Mouse (Mus musculus) cerebral cortex, adult 2 months (tissue): ENCODE results near the gene 1700016K19Rik.

Source experiments
- WGBS: fragments of 180-500 bp; shearing (Covaris S2); methylation state at CpG from one replicate; pipeline ENCODE4 v1.1.7; 2018; 5-methylcytosine and 5-hydroxymethylcytosine counted together

1700016K19Rik gene

GRCm38 (mm10) chr11:75999440-76000155, at the start of gene 1700016K19Rik:
TSS of gene 1700016K19Rik (plus strand) at chr11:75999912.
- 13% methylated on average over 36 of the region's 36 CpGs for WGBS

DNA sequence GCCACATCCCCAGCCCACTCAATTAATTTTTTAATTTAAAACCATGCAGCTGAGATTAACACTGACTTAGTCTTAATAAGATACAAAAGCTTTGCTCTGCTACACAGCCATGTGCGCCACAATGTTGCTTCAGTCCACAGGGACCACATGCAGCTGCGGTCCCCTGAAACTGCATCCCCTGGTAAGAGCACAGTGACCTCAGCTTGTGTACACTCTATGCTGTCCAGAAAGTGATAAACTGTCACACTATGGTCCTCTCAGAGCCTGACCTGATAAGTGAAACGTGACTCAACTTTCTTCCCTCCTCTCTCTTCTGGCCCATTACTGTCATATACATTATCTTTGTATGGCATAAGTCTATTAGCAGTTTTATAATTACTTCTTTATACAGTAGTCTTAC, 49.3 kb upstream of the 1700016K19Rik start:
- 87% methylated on average over 3 of the region's 3 CpGs for WGBS

GRCm38 (mm10) chr11:75951895-75952294, 47.8 kb upstream of the 1700016K19Rik start:
- WGBS, result 77% methylated on average over 5 of the region's 5 CpGs

DNA sequence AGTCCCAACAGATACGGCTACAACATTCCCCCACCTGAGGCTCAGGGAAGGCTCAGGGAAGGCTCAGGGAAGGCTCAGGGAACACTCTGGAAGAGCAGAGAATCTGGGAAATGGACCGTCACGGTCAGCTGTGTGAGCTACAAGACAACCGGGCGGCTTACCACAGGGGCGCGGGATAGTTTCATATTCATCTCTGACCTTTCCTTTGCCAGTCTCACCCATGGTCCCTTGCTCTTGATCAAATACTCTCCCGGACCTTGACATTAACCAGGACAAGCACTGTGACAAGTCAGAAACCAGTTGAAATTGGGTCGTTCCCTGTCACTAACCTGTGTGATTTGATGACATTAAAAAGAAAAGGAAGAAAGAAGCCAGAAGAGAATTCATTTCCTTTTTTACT, 44.8 kb upstream of the 1700016K19Rik start:
- WGBS, result 95% methylated on average over 9 of the region's 9 CpGs

DNA sequence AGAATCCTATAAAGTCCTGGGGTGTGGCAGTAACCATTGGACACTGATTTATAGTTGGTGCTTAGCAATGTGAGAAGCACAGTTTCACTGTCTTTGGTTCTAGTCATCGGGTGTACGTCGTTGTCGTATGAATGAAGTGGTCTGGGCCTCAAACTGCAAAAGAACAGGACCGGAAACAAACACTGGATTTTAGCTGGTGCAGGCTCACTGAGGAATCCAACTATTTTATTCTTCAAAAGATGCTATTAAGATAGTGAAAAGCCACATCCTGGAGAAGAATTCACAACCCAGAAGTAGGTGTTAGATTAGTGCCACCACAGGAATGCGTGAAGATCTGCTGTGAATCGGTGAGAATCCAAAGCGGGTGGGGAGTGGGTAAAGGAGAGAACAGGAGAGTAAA, 43.1 kb upstream of the 1700016K19Rik start:
- 81% methylated on average over 8 of the region's 8 CpGs for WGBS

DNA sequence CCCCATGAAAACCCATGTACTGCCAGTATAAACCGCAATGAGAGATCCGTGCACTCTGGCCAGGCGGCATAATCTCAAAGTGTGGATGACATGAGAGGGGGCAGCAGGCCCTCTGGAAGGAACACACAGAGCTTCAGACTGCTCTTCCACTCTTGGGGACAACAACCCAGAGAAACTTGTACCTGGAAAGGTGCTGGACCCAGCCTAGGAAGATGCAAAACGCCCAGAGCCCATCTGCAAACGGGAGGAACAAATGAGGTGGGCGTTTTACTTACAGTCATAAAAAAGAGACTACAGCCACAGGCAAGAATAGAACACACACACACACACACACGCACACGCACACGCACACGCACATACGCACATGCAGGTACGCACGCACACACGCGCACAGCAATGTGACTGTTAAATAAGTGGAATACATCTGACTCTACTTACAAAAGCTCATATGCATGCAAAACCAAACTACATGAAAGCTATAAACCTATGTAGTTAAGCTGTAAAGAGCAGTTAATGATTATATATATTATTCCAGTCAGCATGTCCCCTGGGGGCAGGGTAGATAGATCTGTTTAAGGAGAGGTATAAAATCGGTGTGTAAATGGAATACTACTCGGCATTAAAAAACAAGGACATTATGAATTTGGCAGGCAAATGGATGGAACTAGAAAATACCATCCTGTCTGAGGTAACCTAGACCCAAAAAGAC, 42.4 kb upstream of the 1700016K19Rik start:
- 85% methylated on average over 17 of the region's 17 CpGs for WGBS

DNA sequence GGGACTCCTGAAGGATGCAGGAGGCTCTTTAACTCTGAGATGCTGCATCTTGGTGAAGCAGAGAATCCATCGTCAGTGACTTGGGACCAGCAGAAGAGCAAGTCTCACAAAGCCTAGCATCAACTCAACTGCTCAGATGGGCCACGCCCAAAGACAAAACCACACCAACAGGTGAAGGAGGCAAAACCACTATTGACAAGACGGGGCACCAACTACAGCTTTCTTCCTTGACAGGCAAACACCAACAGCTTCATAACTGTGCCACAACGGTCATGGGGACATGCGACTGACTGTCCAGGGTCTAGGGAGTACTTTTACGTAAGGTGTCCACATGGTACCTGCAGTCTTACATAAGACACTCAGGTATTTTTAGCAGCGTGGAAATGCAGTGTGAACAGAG, 37.9 kb upstream of the 1700016K19Rik start:
- WGBS, result 86% methylated on average over 7 of the region's 7 CpGs

GRCm38 (mm10) chr11:75963730-75964475, 35.8 kb upstream of the 1700016K19Rik start:
- WGBS, result 53% methylated on average over 11 of the region's 11 CpGs

- WGBS, result 73% methylated on average over 4 of the region's 4 CpGs
Observed at GRCm38 (mm10) chr11:75964476-75964730, 35.3 kb upstream of the 1700016K19Rik start.

DNA sequence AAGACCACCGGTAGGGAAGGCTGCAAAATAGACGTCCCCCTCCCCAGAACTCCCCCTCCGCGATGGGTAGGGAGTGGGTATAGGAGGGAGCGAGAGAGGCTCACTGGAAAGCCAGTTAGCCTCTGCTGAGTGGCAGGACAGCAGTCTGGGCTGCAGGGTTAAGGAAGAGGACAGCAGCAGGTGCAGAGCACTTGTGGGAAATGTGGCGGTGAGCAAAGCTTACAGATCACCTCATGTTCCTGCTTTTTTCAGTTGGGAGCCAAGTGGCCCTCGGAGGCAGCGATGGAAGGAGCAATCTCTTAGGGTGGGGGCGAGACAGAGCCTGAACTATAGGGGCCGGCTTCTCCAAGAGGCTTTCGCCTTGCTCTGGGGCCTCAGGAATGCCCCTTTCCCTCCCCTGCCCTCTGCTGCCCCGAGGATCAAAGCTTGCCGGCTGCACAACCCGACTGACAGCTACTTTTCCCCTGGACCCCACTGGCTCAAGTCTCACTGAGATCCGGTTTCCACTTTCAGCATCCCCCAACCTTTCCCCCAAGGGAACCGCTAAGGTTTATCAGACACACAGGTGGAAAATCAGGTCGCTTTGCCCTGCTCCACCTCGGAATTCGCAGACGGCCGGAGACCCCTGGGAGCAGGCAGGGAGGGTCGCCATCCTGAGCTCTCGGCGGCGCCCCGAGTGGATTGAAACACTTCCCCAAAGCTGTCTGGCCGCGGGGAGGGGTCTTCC, 33.9 kb upstream of the 1700016K19Rik start:
- WGBS, result 30% methylated on average over 28 of the region's 28 CpGs

- under 1% methylated on average over 87 of the region's 90 CpGs for WGBS
Observed at GRCm38 (mm10) chr11:75966401-75967372, 33.0 kb upstream of the 1700016K19Rik start.

GRCm38 (mm10) chr11:75968761-75969160, 31.0 kb upstream of the 1700016K19Rik start:
- WGBS, result 97% methylated on average over 6 of the region's 6 CpGs

- 27% methylated on average over 3 of the region's 3 CpGs for WGBS
Observed at GRCm38 (mm10) chr11:75970629-75971028, 29.1 kb upstream of the 1700016K19Rik start.

GRCm38 (mm10) chr11:75972188-75972587, 27.5 kb upstream of the 1700016K19Rik start:
- 72% methylated on average over 3 of the region's 3 CpGs for WGBS

GRCm38 (mm10) chr11:75972916-75973567, 26.7 kb upstream of the 1700016K19Rik start:
- WGBS, result 52% methylated on average over 7 of the region's 7 CpGs

GRCm38 (mm10) chr11:75973988-75974387, 25.7 kb upstream of the 1700016K19Rik start:
- WGBS, result 89% methylated on average over 1 of the region's 1 CpGs

DNA sequence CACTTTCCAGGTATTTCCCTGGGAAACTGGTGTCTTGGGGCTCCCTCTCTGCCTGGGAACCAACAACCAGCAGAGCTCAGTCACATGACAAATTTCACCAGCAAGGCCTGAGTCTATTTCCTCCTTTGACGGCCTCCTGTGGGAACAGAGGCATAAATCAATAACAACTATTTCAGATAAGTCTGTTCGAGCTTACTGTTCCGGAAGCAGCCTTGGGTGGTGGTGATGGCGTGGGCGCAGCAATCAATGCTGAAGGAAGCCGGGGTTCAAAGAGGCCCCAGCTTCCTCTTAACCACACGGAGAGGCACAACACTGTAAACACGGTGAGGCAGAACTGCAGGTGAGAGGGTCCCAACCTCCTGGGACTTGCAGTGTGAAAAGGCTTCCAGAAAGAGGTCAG, 23.0 kb upstream of the 1700016K19Rik start:
- 65% methylated on average over 8 of the region's 8 CpGs for WGBS

GRCm38 (mm10) chr11:75978051-75978450, 21.7 kb upstream of the 1700016K19Rik start:
- 87% methylated on average over 6 of the region's 6 CpGs for WGBS

DNA sequence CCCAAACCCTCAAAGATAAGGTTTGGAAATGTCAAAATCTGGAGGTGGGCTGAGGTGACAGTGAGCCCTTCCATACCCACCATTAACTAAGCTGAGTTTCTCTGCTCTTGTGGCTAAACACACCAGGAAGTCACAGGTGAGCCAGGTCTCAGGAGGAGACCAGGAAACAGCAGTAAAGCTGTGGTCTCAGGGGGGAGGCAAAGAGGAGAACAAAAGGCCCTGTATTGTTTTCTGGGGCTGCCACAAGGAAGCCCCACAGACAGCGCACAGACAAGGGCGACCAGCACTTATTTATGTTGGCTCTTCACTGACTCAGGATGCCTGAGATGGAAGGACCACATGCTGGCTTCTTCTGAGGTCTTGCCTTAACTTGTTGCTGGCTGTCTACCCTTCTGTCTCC, 19.3 kb upstream of the 1700016K19Rik start:
- 64% methylated on average over 2 of the region's 2 CpGs for WGBS

DNA sequence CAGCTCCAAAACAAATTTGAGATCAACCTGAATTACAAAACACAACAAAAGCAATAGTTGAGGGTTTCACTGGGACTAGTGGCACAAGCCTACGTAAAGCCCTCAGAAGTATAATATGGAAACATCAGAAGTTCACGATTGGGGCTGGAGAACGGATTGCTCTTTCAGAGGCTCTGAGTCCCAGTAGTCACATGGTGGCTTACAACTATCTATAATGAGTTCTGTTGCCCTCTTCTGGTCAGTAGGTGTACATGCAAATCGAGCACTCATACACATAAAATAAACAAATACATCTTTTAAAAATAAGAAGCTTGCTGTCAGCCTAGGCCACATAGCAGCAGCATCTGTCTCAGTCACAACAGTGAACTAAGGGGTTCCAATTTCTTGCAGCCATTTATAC, 16.5 kb upstream of the 1700016K19Rik start:
- 78% methylated on average over 4 of the region's 4 CpGs for WGBS
